Mouse (Mus musculus) cortical plate, adult 2 months (tissue): Measurements from ENCODE around the gene 2310039H08Rik.

ENCODE experiments used
- CTCF ChIP-seq: fragments of 200-500 bp; IDR thresholded peaks from 2 replicates; pipeline ENCODE4 v1.5.1; 2011; ENCODE audit warnings: mild to moderate bottlenecking, control low read depth, low read length; ENCODE audit not compliant: insufficient read depth; ENCODE audit errors: extremely low read depth
- POLR2A ChIP-seq: fragments of 200-500 bp; IDR thresholded peaks from 2 replicates; pipeline ENCODE4 v1.6.1; 2011; ENCODE audit warnings: mild to moderate bottlenecking, low read length, control low read depth; ENCODE audit not compliant: insufficient read depth; ENCODE audit errors: extremely low read depth

GRCm38 (mm10) chr17:46745506-46745905, 26.9 kb upstream of the 2310039H08Rik start:
- TF ChIP-seq CTCF: no peak
- TF ChIP-seq POLR2A: no peak
